Mouse (Mus musculus) right cerebral cortex, postnatal 25 days (tissue): ENCODE measurements around the gene Syn1.
A peak's percentile ranks its signal among the peaks of the same experiment; 100 is the strongest.

Experiments used
- DNase-seq: peaks from one replicate; pipeline ENCODE4 v3.0.0; 2022

The Syn1 gene

GRCm38 (mm10) chrX:20920844-20921364 is at the start of gene Syn1:
TSS of gene Syn1 (minus strand) at chrX:20921004.
- DNase-seq, result peak; percentile 84

GRCm38 (mm10) chrX:20961477-20962378 is 40.9 kb upstream of the Syn1 start, which contains the start of gene Uxt:
TSS of gene Uxt (minus strand) at chrX:20962017.
- peak; percentile 84 for DNase-seq

- peak; percentile 79 for DNase-seq
These were observed 29.5 kb upstream of the Syn1 start, which contains the start of gene Elk1 for GRCm38 (mm10) chrX:20950191-20950880. TSS of gene Elk1 (minus strand) at chrX:20950608.

- peak; percentile 47 for DNase-seq
These were observed 25.3 kb upstream of the Syn1 start for GRCm38 (mm10) chrX:20946055-20946454.

GRCm38 (mm10) chrX:20931963-20932362 is 11.2 kb upstream of the Syn1 start:
- DNase-seq, result no peak

- no peak for DNase-seq
These were observed 10.6 kb upstream of the Syn1 start, which contains the start of gene Cfp for GRCm38 (mm10) chrX:20931364-20931763. TSS of gene Cfp (minus strand) at chrX:20931555.

- DNase-seq, result no peak
These were observed 9.1 kb upstream of the Syn1 start for GRCm38 (mm10) chrX:20929859-20930258.

- no peak for DNase-seq
These were observed 4.2 kb upstream of the Syn1 start for GRCm38 (mm10) chrX:20924976-20925375.

- no peak for DNase-seq
These were observed 2.7 kb upstream of the Syn1 start for GRCm38 (mm10) chrX:20923506-20923905.

- no peak for DNase-seq
These were observed 562 bp upstream of the Syn1 start for GRCm38 (mm10) chrX:20921366-20921765.

GRCm38 (mm10) chrX:20920249-20920843 is 458 bp downstream of the Syn1 start:
- DNase-seq, result no peak

- no peak for DNase-seq
These were observed 5.7 kb downstream of the Syn1 start for GRCm38 (mm10) chrX:20915075-20915474.

- no peak for DNase-seq
These were observed 7.1 kb downstream of the Syn1 start for GRCm38 (mm10) chrX:20913726-20914125.

- no peak for DNase-seq
These were observed 10.7 kb downstream of the Syn1 start for GRCm38 (mm10) chrX:20910074-20910473.

- no peak for DNase-seq
These were observed 45.6 kb downstream of the Syn1 start for GRCm38 (mm10) chrX:20875241-20875640.

- DNase-seq, result no peak
These were observed 47.8 kb downstream of the Syn1 start for GRCm38 (mm10) chrX:20872928-20873500.

- DNase-seq, result no peak
These were observed 50.8 kb downstream of the Syn1 start, which contains the start of gene Timp1 for GRCm38 (mm10) chrX:20869962-20870513. TSS of gene Timp1 (plus strand) at chrX:20870166.

- DNase-seq, result no peak
These were observed 51.6 kb downstream of the Syn1 start for GRCm38 (mm10) chrX:20869203-20869602.

- no peak for DNase-seq
These were observed 52.7 kb downstream of the Syn1 start for GRCm38 (mm10) chrX:20868091-20868490.

GRCm38 (mm10) chrX:20863161-20864101 is 57.4 kb downstream of the Syn1 start:
- DNase-seq, result no peak
